Mouse (Mus musculus): ENCODE data around the gene Stpg3. TPM values are rescaled to one million over a fixed set of nuclear protein-coding genes. Genes with fewer than 3 reads are reported as not detected.

The Stpg3 gene
- polyA plus RNA-seq, 1 experiment, result 0.06 TPM

Other genes starting within 250 kb of the Stpg3 start
- gene Mrpl41, start 239.5 kb downstream of the Stpg3 start, polyA plus RNA-seq (2012; rRNA removed), result 126 and 127 TPM in 2 replicates
- gene Pnpla7, start 238.6 kb downstream of the Stpg3 start, polyA plus RNA-seq (2012; rRNA removed), result 17.4 and 21.3 TPM in 2 replicates
- gene Nsmf, start 160.3 kb downstream of the Stpg3 start, polyA plus RNA-seq (2012; rRNA removed), result 638 and 695 TPM in 2 replicates
- 0.08 TPM in 1 of 2 replicates, not detected in the other for gene Entpd8, start 134.3 kb downstream of the Stpg3 start, polyA plus RNA-seq (2012; rRNA removed)
- not detected in 2 replicates for gene Noxa1, start 119.5 kb downstream of the Stpg3 start, polyA plus RNA-seq (2012; rRNA removed)
- 38.7 and 39.1 TPM in 2 replicates for gene Nrarp, start 33.9 kb downstream of the Stpg3 start, polyA plus RNA-seq (2012; rRNA removed)
- gene Tor4a, start 17.8 kb downstream of the Stpg3 start, polyA plus RNA-seq (2012; rRNA removed), result 2.6 and 3.0 TPM in 2 replicates
- 60.2 and 65.6 TPM in 2 replicates for gene Nelfb, start 3.1 kb downstream of the Stpg3 start, polyA plus RNA-seq (2012; rRNA removed)
- gene Fam166a, start 4.1 kb upstream of the Stpg3 start, polyA plus RNA-seq (2012; rRNA removed), result 0.16 and 0.19 TPM in 2 replicates
- 499 and 548 TPM in 2 replicates for gene Tubb4b, start 10.1 kb upstream of the Stpg3 start, polyA plus RNA-seq (2012; rRNA removed)
- 0.08 and 0.15 TPM in 2 replicates for gene Slc34a3, start 19.7 kb upstream of the Stpg3 start, polyA plus RNA-seq (2012; rRNA removed)
- not detected in 2 replicates for gene Rnf224, start 22.1 kb upstream of the Stpg3 start, polyA plus RNA-seq (2012; rRNA removed)
- 248 and 300 TPM in 2 replicates for gene Rnf208, start 27.6 kb upstream of the Stpg3 start, polyA plus RNA-seq (2012; rRNA removed)
- gene Cysrt1, start 27.8 kb upstream of the Stpg3 start, polyA plus RNA-seq (2012; rRNA removed), result 0.24 and 0.53 TPM in 2 replicates
- gene AL732309.1, start 32.2 kb upstream of the Stpg3 start, polyA plus RNA-seq (2012; rRNA removed), result 15.8 and 16.4 TPM in 2 replicates
- gene Tmem203, start 40.8 kb upstream of the Stpg3 start, polyA plus RNA-seq (2012; rRNA removed), result 29.8 and 31.1 TPM in 2 replicates
- gene Tprn, start 48.0 kb upstream of the Stpg3 start, polyA plus RNA-seq (2012; rRNA removed), result 13.5 and 18.9 TPM in 2 replicates
- 75.4 and 86.0 TPM in 2 replicates for gene Ssna1, start 57.8 kb upstream of the Stpg3 start, polyA plus RNA-seq (2012; rRNA removed)
- gene Anapc2, start 57.8 kb upstream of the Stpg3 start, polyA plus RNA-seq (2012; rRNA removed), result 69.9 and 79.0 TPM in 2 replicates
- gene Tmem210, start 73.5 kb upstream of the Stpg3 start, polyA plus RNA-seq (2012; rRNA removed), result not detected in 2 replicates
- gene Lrrc26, start 75.3 kb upstream of the Stpg3 start, polyA plus RNA-seq (2012; rRNA removed), result 0.15 TPM in 1 of 2 replicates, not detected in the other
- gene Grin1, start 104.5 kb upstream of the Stpg3 start, polyA plus RNA-seq (2012; rRNA removed), result 313 and 325 TPM in 2 replicates
- 31.1 and 31.8 TPM in 2 replicates for gene Man1b1, start 117.7 kb upstream of the Stpg3 start, polyA plus RNA-seq (2012; rRNA removed)
- gene Dpp7, start 141.7 kb upstream of the Stpg3 start, polyA plus RNA-seq (2012; rRNA removed), result 62.5 and 63.9 TPM in 2 replicates
- gene Uap1l1, start 151.0 kb upstream of the Stpg3 start, polyA plus RNA-seq (2012; rRNA removed), result 15.0 and 17.9 TPM in 2 replicates
- gene Sapcd2, start 157.7 kb upstream of the Stpg3 start, polyA plus RNA-seq (2012; rRNA removed), result 3.9 and 5.3 TPM in 2 replicates
- gene Entpd2, start 181.2 kb upstream of the Stpg3 start, polyA plus RNA-seq (2012; rRNA removed), result 14.1 and 19.3 TPM in 2 replicates
- gene Npdc1, start 184.7 kb upstream of the Stpg3 start, polyA plus RNA-seq (2012; rRNA removed), result 383 and 426 TPM in 2 replicates
- 0.40 and 0.67 TPM in 2 replicates for gene Fut7, start 208.6 kb upstream of the Stpg3 start, polyA plus RNA-seq (2012; rRNA removed)
- 107 TPM in 2 replicates for gene Abca2, start 214.1 kb upstream of the Stpg3 start, polyA plus RNA-seq (2012; rRNA removed)
- 0.42 and 1.4 TPM in 2 replicates for gene Clic3, start 242.2 kb upstream of the Stpg3 start, polyA plus RNA-seq (2012; rRNA removed)
- gene Paxx, start 246.5 kb upstream of the Stpg3 start, polyA plus RNA-seq (2012; rRNA removed), result 110 and 114 TPM in 2 replicates

All from frontal cortex, adult 2 months (tissue).